ENCODE assay signal across 21 mouse cellular contexts in the genomic region with DNA sequence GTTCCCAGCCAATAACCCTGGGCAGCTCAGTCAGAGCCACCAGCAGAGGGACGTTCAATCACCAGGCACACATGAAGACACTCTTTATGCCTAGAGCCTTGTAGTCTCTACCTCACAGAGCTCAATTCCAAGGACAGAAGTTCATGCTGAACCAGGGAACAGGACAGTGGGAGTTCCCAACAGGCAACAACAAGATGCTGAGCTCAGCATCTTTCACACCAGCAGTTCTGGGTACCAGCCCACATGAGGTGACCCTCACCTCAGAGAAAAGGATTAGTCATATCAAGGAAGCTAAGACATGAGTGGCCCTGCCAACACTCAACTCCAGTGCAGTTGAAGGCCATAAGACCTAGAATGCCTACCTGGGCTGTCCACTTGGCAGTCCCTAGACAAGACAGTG.
"Had no signal": no experiment of that assay in that cellular context is flagged by ENCODE, and none has a peak within 500 bp of the region (broad histone marks: within the 10 kb centered on the region; RNA-seq: fewer than 3 reads in every experiment).

No protein-coding gene starts in this region.

- H3K4me3 ChIP-seq: layer of hippocampus, adult 2 months; limb, embryonic 10.5 days; limb, embryonic 13.5 days; liver, embryonic 12.5 days; liver, embryonic 15.5 days; lung, embryonic 15.5 days; midbrain, embryonic 13.5 days; stomach, embryonic 15.5 days had no signal

- H3K4me2 ChIP-seq: limb, embryonic 13.5 days; liver, embryonic 12.5 days; liver, embryonic 15.5 days; lung, embryonic 15.5 days; midbrain, embryonic 13.5 days; stomach, embryonic 15.5 days had no signal

- H3K9ac ChIP-seq: limb, embryonic 13.5 days; liver, embryonic 12.5 days; liver, embryonic 15.5 days; lung, embryonic 15.5 days; midbrain, embryonic 13.5 days; stomach, embryonic 15.5 days had no signal

- ATAC-seq: liver, embryonic 12.5 days; midbrain, embryonic 13.5 days had no signal

- H3K9me3 ChIP-seq: limb, embryonic 10.5 days; limb, embryonic 13.5 days; liver, embryonic 12.5 days; liver, embryonic 15.5 days; lung, embryonic 15.5 days; midbrain, embryonic 13.5 days; stomach, embryonic 15.5 days had no signal

- H3K4me1 ChIP-seq: midbrain, embryonic 13.5 days had no signal

- H3K27me3 ChIP-seq: liver, embryonic 12.5 days; liver, embryonic 15.5 days; lung, embryonic 15.5 days; midbrain, embryonic 13.5 days; stomach, embryonic 15.5 days had no signal

- DNase-seq: kidney, adult 2 months; kidney, postnatal 25 days; layer of hippocampus, adult 9-11 months; liver; lung, adult 18-20 months; lung, postnatal 14 days; right cerebral cortex, adult 18-20 months; right cerebral cortex, postnatal 14 days; right cerebral cortex, postnatal 4 days; spleen, adult 18-20 months; thymus, postnatal 25 days had no signal

- H3K27ac ChIP-seq: kidney, postnatal 0 days; layer of hippocampus, adult 2 months; limb, embryonic 10.5 days; limb, embryonic 13.5 days; liver, embryonic 12.5 days; liver, embryonic 15.5 days; lung, embryonic 15.5 days; macrophage; midbrain, embryonic 13.5 days; stomach, embryonic 15.5 days had no signal

- H3K36me3 ChIP-seq: limb, embryonic 10.5 days; limb, embryonic 13.5 days; liver, embryonic 12.5 days; liver, embryonic 15.5 days; lung, embryonic 15.5 days; midbrain, embryonic 13.5 days; stomach, embryonic 15.5 days had no signal
